Mouse (Mus musculus): Measurements from ENCODE around the gene Dram1. TPM values are rescaled to one million over a fixed set of nuclear protein-coding genes. Genes with fewer than 3 reads are reported as not detected.
A peak's percentile ranks its signal among the peaks of the same experiment; 100 is the strongest.

Dram1 gene
- polyA plus RNA-seq, 1 experiment from 2014 or later = 0.44 TPM

GRCm38 (mm10) chr10:88349800-88350199, 29.1 kb downstream of the Dram1 start:
- 2% methylated on average over 8 of the region's 8 CpGs for WGBS

GRCm38 (mm10) chr10:88346454-88347245, 32.2 kb downstream of the Dram1 start:
- ATAC-seq = no peak
- Histone ChIP-seq H3K4me2 (ENCODE audit: low read length) (no peak overlapping the region), H3K4me3 (ENCODE audit: low read depth, low read length) (no peak overlapping the region), H3K36me3 (ENCODE audit: control insufficient read depth, insufficient read depth, low read length) (no peaks in the 10 kb centered on the region), H3K27ac (ENCODE audit: low read depth, low read length) (no peak overlapping the region), H3K9me3 (replicated peaks; ENCODE audit: control insufficient read depth, low read length) (no peaks in the 10 kb centered on the region), H3K27me3 (replicated peaks; ENCODE audit: control insufficient read depth, insufficient read depth, low read length) (no peaks in the 10 kb centered on the region), H3K9ac (ENCODE audit: low read length) (no peak overlapping the region), H3K4me1 (ENCODE audit: control insufficient read depth, insufficient read depth, low read length) (no peaks in the 10 kb centered on the region)
- 81% methylated on average over 12 of the region's 12 CpGs for WGBS
- no peak for DNase-seq (ENCODE audit: low spot score)

More at GRCm38 (mm10) chr10:88349800-88350199, 29.1 kb downstream of the Dram1 start:
- H3K36me3 ChIP-seq (ENCODE audit: control insufficient read depth, insufficient read depth, low read length) = no peaks in the 10 kb centered on the region
- H3K4me1 ChIP-seq (ENCODE audit: control insufficient read depth, insufficient read depth, low read length) = no peaks in the 10 kb centered on the region
- H3K9me3 ChIP-seq (replicated peaks; ENCODE audit: control insufficient read depth, low read length) = no peaks in the 10 kb centered on the region
- H3K9ac ChIP-seq (ENCODE audit: low read length) = no peak overlapping the region
- no peak overlapping the region for H3K27ac ChIP-seq (ENCODE audit: low read depth, low read length)
- no peak for ATAC-seq
- no peak overlapping the region for H3K4me2 ChIP-seq (ENCODE audit: low read length)
- peak; percentile 15 for DNase-seq (ENCODE audit: low spot score)
- H3K4me3 ChIP-seq (ENCODE audit: low read depth, low read length) = no peak overlapping the region
- no peaks in the 10 kb centered on the region for H3K27me3 ChIP-seq (replicated peaks; ENCODE audit: control insufficient read depth, insufficient read depth, low read length)

GRCm38 (mm10) chr10:88345899-88346401, 32.9 kb downstream of the Dram1 start:
- Histone ChIP-seq H3K27me3 (replicated peaks; ENCODE audit: control insufficient read depth, insufficient read depth, low read length) (no peaks in the 10 kb centered on the region), H3K9ac (ENCODE audit: low read length) (no peak overlapping the region), H3K4me1 (ENCODE audit: control insufficient read depth, insufficient read depth, low read length) (no peaks in the 10 kb centered on the region), H3K4me2 (ENCODE audit: low read length) (no peak overlapping the region), H3K9me3 (replicated peaks; ENCODE audit: control insufficient read depth, low read length) (no peaks in the 10 kb centered on the region), H3K36me3 (ENCODE audit: control insufficient read depth, insufficient read depth, low read length) (no peaks in the 10 kb centered on the region), H3K27ac (ENCODE audit: low read depth, low read length) (no peak overlapping the region), H3K4me3 (ENCODE audit: low read depth, low read length) (no peak overlapping the region)
- ATAC-seq = no peak
- WGBS = 64% methylated on average over 11 of the region's 11 CpGs
- DNase-seq (ENCODE audit: low spot score) = no peak

GRCm38 (mm10) chr10:88341368-88341767, 37.5 kb downstream of the Dram1 start:
- Histone ChIP-seq H3K4me3 (ENCODE audit: low read depth, low read length) (no peak overlapping the region), H3K4me1 (ENCODE audit: control insufficient read depth, insufficient read depth, low read length) (no peaks in the 10 kb centered on the region), H3K4me2 (ENCODE audit: low read length) (no peak overlapping the region), H3K36me3 (ENCODE audit: control insufficient read depth, insufficient read depth, low read length) (no peaks in the 10 kb centered on the region), H3K9ac (ENCODE audit: low read length) (no peak overlapping the region), H3K27me3 (replicated peaks; ENCODE audit: control insufficient read depth, insufficient read depth, low read length) (no peaks in the 10 kb centered on the region), H3K9me3 (replicated peaks; ENCODE audit: control insufficient read depth, low read length) (no peaks in the 10 kb centered on the region), H3K27ac (ENCODE audit: low read depth, low read length) (no peak overlapping the region)
- DNase-seq (ENCODE audit: low spot score) (no peak), ATAC-seq (no peak)
- WGBS = 91% methylated on average over 6 of the region's 6 CpGs

- no peaks in the 10 kb centered on the region for H3K27me3 ChIP-seq (replicated peaks; ENCODE audit: control insufficient read depth, insufficient read depth, low read length)
- no peaks in the 10 kb centered on the region for H3K9me3 ChIP-seq (replicated peaks; ENCODE audit: control insufficient read depth, low read length)
- no peaks in the 10 kb centered on the region for H3K4me1 ChIP-seq (ENCODE audit: control insufficient read depth, insufficient read depth, low read length)
- no peak overlapping the region for H3K9ac ChIP-seq (ENCODE audit: low read length)
- H3K4me2 ChIP-seq (ENCODE audit: low read length) = no peak overlapping the region
- WGBS = 89% methylated on average over 9 of the region's 9 CpGs
- H3K4me3 ChIP-seq (ENCODE audit: low read depth, low read length) = no peak overlapping the region
- ATAC-seq = no peak
- no peak for DNase-seq (ENCODE audit: low spot score)
- no peaks in the 10 kb centered on the region for H3K36me3 ChIP-seq (ENCODE audit: control insufficient read depth, insufficient read depth, low read length)
- no peak overlapping the region for H3K27ac ChIP-seq (ENCODE audit: low read depth, low read length)
Measured at GRCm38 (mm10) chr10:88340660-88341059, 38.2 kb downstream of the Dram1 start.

- H3K4me3 ChIP-seq (ENCODE audit: low read depth, low read length) = no peak overlapping the region
- H3K36me3 ChIP-seq (ENCODE audit: control insufficient read depth, insufficient read depth, low read length) = no peaks in the 10 kb centered on the region
- no peak overlapping the region for H3K4me2 ChIP-seq (ENCODE audit: low read length)
- no peaks in the 10 kb centered on the region for H3K9me3 ChIP-seq (replicated peaks; ENCODE audit: control insufficient read depth, low read length)
- no peak overlapping the region for H3K9ac ChIP-seq (ENCODE audit: low read length)
- peak; percentile 61 for DNase-seq (ENCODE audit: low spot score)
- 21% methylated on average over 5 of the region's 5 CpGs for WGBS
- H3K4me1 ChIP-seq (ENCODE audit: control insufficient read depth, insufficient read depth, low read length) = no peaks in the 10 kb centered on the region
- H3K27ac ChIP-seq (ENCODE audit: low read depth, low read length) = no peak overlapping the region
- no peaks in the 10 kb centered on the region for H3K27me3 ChIP-seq (replicated peaks; ENCODE audit: control insufficient read depth, insufficient read depth, low read length)
- ATAC-seq = no peak
Measured at GRCm38 (mm10) chr10:88330695-88331094, 48.2 kb downstream of the Dram1 start.

- Histone ChIP-seq H3K4me2 (ENCODE audit: low read length) (no peak overlapping the region), H3K27ac (ENCODE audit: low read depth, low read length) (no peak overlapping the region), H3K4me1 (ENCODE audit: control insufficient read depth, insufficient read depth, low read length) (no peaks in the 10 kb centered on the region), H3K9me3 (replicated peaks; ENCODE audit: control insufficient read depth, low read length) (no peaks in the 10 kb centered on the region), H3K9ac (ENCODE audit: low read length) (no peak overlapping the region), H3K4me3 (ENCODE audit: low read depth, low read length) (no peak overlapping the region), H3K36me3 (ENCODE audit: control insufficient read depth, insufficient read depth, low read length) (no peaks in the 10 kb centered on the region), H3K27me3 (replicated peaks; ENCODE audit: control insufficient read depth, insufficient read depth, low read length) (no peaks in the 10 kb centered on the region)
- DNase-seq (ENCODE audit: low spot score) = no peak
- no peak for ATAC-seq
- 75% methylated on average over 4 of the region's 4 CpGs for WGBS
Measured at GRCm38 (mm10) chr10:88328056-88328450, 50.8 kb downstream of the Dram1 start.

- ATAC-seq = peak; percentile 90
Measured at GRCm38 (mm10) chr10:88327160-88328055, 51.5 kb downstream of the Dram1 start.

More at GRCm38 (mm10) chr10:88327160-88328055, 51.5 kb downstream of the Dram1 start:
- no peaks in the 10 kb centered on the region for H3K9me3 ChIP-seq (replicated peaks; ENCODE audit: control insufficient read depth, low read length)
- H3K4me3 ChIP-seq (ENCODE audit: low read depth, low read length) = no peak overlapping the region
- DNase-seq (ENCODE audit: low spot score) = peak; percentile 88
- peak overlapping the region; percentile 37; the same call in 1 of the 2 replicates for H3K9ac ChIP-seq (ENCODE audit: low read length)
- peak overlapping the region; percentile 40 for H3K4me2 ChIP-seq (ENCODE audit: low read length)
- WGBS = 47% methylated on average over 11 of the region's 11 CpGs
- H3K27me3 ChIP-seq (replicated peaks; ENCODE audit: control insufficient read depth, insufficient read depth, low read length) = no peaks in the 10 kb centered on the region
- H3K4me1 ChIP-seq (ENCODE audit: control insufficient read depth, insufficient read depth, low read length) = no peaks in the 10 kb centered on the region
- no peaks in the 10 kb centered on the region for H3K36me3 ChIP-seq (ENCODE audit: control insufficient read depth, insufficient read depth, low read length)
- no peak overlapping the region for H3K27ac ChIP-seq (ENCODE audit: low read depth, low read length)
